ENCODE assay signal across 19 mouse cellular contexts in genomic region chr10:20503265-20504025, GRCm38 (mm10).
DNase-seq lines count a peak whose midpoint lies in the region; ATAC-seq and TF ChIP-seq lines count a peak whose summit lies in the region.
"Had no signal": no experiment of that assay in that cellular context is flagged by ENCODE, and none has a peak within 500 bp of the region (broad histone marks: within the 10 kb centered on the region; RNA-seq: fewer than 3 reads in every experiment).

No protein-coding gene starts in this region.

- no peak overlapping the region for H3K4me3 ChIP-seq in kidney, embryonic 16.5 days (ENCODE audit: low read length)
- no peak overlapping the region for H3K4me3 ChIP-seq in lung, embryonic 14.5 days (ENCODE audit: low read depth, low read length)
- no peak overlapping the region for H3K4me3 ChIP-seq in intestine, embryonic 15.5 days (replicated peaks)
- H3K4me3 ChIP-seq in stomach, embryonic 15.5 days (replicated peaks) = no peak overlapping the region
- H3K4me3 ChIP-seq: erythroblast, embryonic 14.5 days; hindbrain, embryonic 10.5 days; liver, embryonic 15.5 days; midbrain, embryonic 12.5 days had no signal

- ATAC-seq in kidney, embryonic 16.5 days (ENCODE audit: low FRiP score, low TSS enrichment) = 0 out of 2 replicates have a peak, but pooled peaks have one; percentile 35
- ATAC-seq in lung, embryonic 14.5 days (ENCODE audit: insufficient read depth) = peak; percentile 49
- peak; percentile 58 for ATAC-seq in intestine, embryonic 15.5 days
- ATAC-seq in stomach, embryonic 15.5 days (ENCODE audit: insufficient read depth, low FRiP score, low read depth) = peak; percentile 43; the same call in 1 of the 2 replicates
- ATAC-seq: activated CD4-positive, CD25-positive, alpha-beta regulatory T cell, adult 4 months; forebrain, embryonic 16.5 days had no signal

- H3K27ac ChIP-seq in kidney, embryonic 16.5 days (ENCODE audit: low read length) = peak overlapping the region; percentile 26; the same call in 1 of the 2 replicates
- peak overlapping the region; percentile 54 for H3K27ac ChIP-seq in lung, embryonic 14.5 days (ENCODE audit: low read depth)
- H3K27ac ChIP-seq in intestine, embryonic 15.5 days = no peak overlapping the region
- no peak overlapping the region for H3K27ac ChIP-seq in stomach, embryonic 15.5 days
- H3K27ac ChIP-seq: hindbrain, embryonic 10.5 days; liver, embryonic 15.5 days; midbrain, embryonic 12.5 days had no signal

- no peaks in the 10 kb centered on the region for H3K9me3 ChIP-seq in kidney, embryonic 16.5 days (ENCODE audit: low read length)
- no peaks in the 10 kb centered on the region for H3K9me3 ChIP-seq in lung, embryonic 14.5 days (ENCODE audit: low read depth, low read length)
- no peaks in the 10 kb centered on the region for H3K9me3 ChIP-seq in intestine, embryonic 15.5 days
- no peaks in the 10 kb centered on the region for H3K9me3 ChIP-seq in stomach, embryonic 15.5 days
- H3K9me3 ChIP-seq: hindbrain, embryonic 10.5 days; liver, embryonic 15.5 days; midbrain, embryonic 12.5 days had no signal

- TF ChIP-seq CTCF in lung, embryonic 14.5 days (IDR thresholded peaks at IDR 0.05; ENCODE audit: low read depth) = peak; percentile 49

- no peak overlapping the region for H3K9ac ChIP-seq in kidney, embryonic 16.5 days (replicated peaks; ENCODE audit: low read length)
- H3K9ac ChIP-seq in lung, embryonic 14.5 days = no peak overlapping the region
- no peak overlapping the region for H3K9ac ChIP-seq in intestine, embryonic 15.5 days
- no peak overlapping the region for H3K9ac ChIP-seq in stomach, embryonic 15.5 days
- H3K9ac ChIP-seq: liver, embryonic 15.5 days; midbrain, embryonic 12.5 days had no signal

- no peak overlapping the region for H3K4me2 ChIP-seq in kidney, embryonic 16.5 days (replicated peaks; ENCODE audit: low read depth, low read length)
- H3K4me2 ChIP-seq in lung, embryonic 14.5 days = no peak overlapping the region
- no peak overlapping the region for H3K4me2 ChIP-seq in intestine, embryonic 15.5 days (replicated peaks)
- H3K4me2 ChIP-seq in stomach, embryonic 15.5 days = no peak overlapping the region
- H3K4me2 ChIP-seq: liver, embryonic 15.5 days; midbrain, embryonic 12.5 days had no signal

- H3K27me3 ChIP-seq in kidney, embryonic 16.5 days (ENCODE audit: insufficient read depth, low read length) = no peaks in the 10 kb centered on the region
- no peaks in the 10 kb centered on the region for H3K27me3 ChIP-seq in lung, embryonic 14.5 days (ENCODE audit: insufficient read depth, low read length)
- no peaks in the 10 kb centered on the region for H3K27me3 ChIP-seq in intestine, embryonic 15.5 days (replicated peaks)
- H3K27me3 ChIP-seq in stomach, embryonic 15.5 days (replicated peaks) = no peaks in the 10 kb centered on the region
- H3K27me3 ChIP-seq: liver, embryonic 15.5 days; midbrain, embryonic 12.5 days had no signal

- no peak for DNase-seq in kidney, postnatal 4 days
- DNase-seq in lung, embryonic 14.5 days = peak; percentile 45
- DNase-seq in lung, adult 18-20 months = no peak
- DNase-seq in spleen, postnatal 36 days (ENCODE audit: low spot score in 2 of 2) = no peak
- DNase-seq: adrenal gland, postnatal 14 days; cerebellum, adult 18-20 months; cerebellum, postnatal 36 days; layer of hippocampus, postnatal 36 days; right cerebral cortex, postnatal 25 days; thymus, adult 18-20 months had no signal

- H3K4me1 ChIP-seq in kidney, embryonic 16.5 days (ENCODE audit: insufficient read depth, low read length) = peaks cover 12% of the 10 kb centered on the region; the same call in 1 of the 2 replicates
- no peaks in the 10 kb centered on the region for H3K4me1 ChIP-seq in lung, embryonic 14.5 days (ENCODE audit: insufficient read depth)
- peaks cover 9% of the 10 kb centered on the region; the same call in 1 of the 2 replicates for H3K4me1 ChIP-seq in intestine, embryonic 15.5 days (replicated peaks)
- 0 out of 2 replicates have a peak, but pooled peaks cover 3% of the 10 kb centered on the region for H3K4me1 ChIP-seq in stomach, embryonic 15.5 days
- H3K4me1 ChIP-seq: liver, embryonic 15.5 days; midbrain, embryonic 12.5 days had no signal

- 78% methylated on average over 17 of the region's 17 CpGs for WGBS in kidney, embryonic 16.5 days
- WGBS in lung, embryonic 14.5 days = 71% methylated on average over 17 of the region's 17 CpGs
- 80% methylated on average over 17 of the region's 17 CpGs for WGBS in intestine, embryonic 15.5 days
- 80% methylated on average over 17 of the region's 17 CpGs for WGBS in stomach, embryonic 15.5 days

- no peaks in the 10 kb centered on the region for H3K36me3 ChIP-seq in kidney, embryonic 16.5 days (ENCODE audit: insufficient read depth, low read length)
- no peaks in the 10 kb centered on the region for H3K36me3 ChIP-seq in lung, embryonic 14.5 days (ENCODE audit: insufficient read depth)
- H3K36me3 ChIP-seq in intestine, embryonic 15.5 days = no peaks in the 10 kb centered on the region
- no peaks in the 10 kb centered on the region for H3K36me3 ChIP-seq in stomach, embryonic 15.5 days
- H3K36me3 ChIP-seq: hindbrain, embryonic 10.5 days; liver, embryonic 15.5 days; midbrain, embryonic 12.5 days had no signal

Comparison
In these comparisons a context has a peak if more than half of its experiments do, and no peak if none do; other contexts are left out.
1. H3K27ac ChIP-seq: peak in kidney, embryonic 16.5 days (single experiment) and lung, embryonic 14.5 days (single experiment); none in intestine, embryonic 15.5 days (single experiment) and stomach, embryonic 15.5 days (single experiment).
2. Peak in every context shown above with its lines, with median percentiles within 50 percentile points of each other: ATAC-seq.